Mouse (Mus musculus) cerebellum, postnatal 10 days (tissue): ENCODE measurements around the gene Gm14418.
A peak's percentile ranks its signal among the peaks of the same experiment; 100 is the strongest.

Experiments used
- DNase-seq, 2 experiments: peaks; one replicate each; pipeline ENCODE4 v3.0.0; 2021; ENCODE audit warnings: mixed read lengths in 2 of 2

The Gm14418 gene

DNA sequence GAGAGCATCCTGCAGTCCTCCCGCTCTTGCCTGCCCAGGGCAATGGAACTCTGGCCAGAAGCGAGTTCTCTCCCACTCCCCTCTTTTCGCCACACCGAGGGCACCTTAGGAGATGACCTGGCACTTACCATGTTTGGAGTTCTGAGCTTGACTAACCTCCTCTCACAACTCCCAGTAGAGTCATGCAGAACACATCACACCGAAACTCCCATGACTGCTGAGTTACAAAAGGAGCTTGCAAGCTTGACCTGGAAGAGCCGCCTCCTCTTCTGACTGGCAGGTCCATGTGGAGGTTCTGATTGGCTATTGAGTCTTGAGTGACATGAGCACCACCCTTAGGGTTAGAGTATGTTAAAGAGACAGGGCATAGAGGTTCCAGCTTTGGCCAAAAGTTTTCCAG lies at the start of gene Gm14418:
Gm14418 (minus strand) TSS at position 225 of the 400 bp plus-strand sequence.
- peak in 1 of 2 experiments; percentile 1 for DNase-seq
